Mouse (Mus musculus): Measurements from ENCODE around the gene Lce1c. TPM values are rescaled to one million over a fixed set of nuclear protein-coding genes. Genes with fewer than 3 reads are reported as not detected.
"Not testable (repeated sequence)": the region's sequence is repeated elsewhere in the genome, so short reads cannot be mapped to it uniquely, and the experiment has no call there.

Gene Lce1c
- total RNA-seq (2021): not detected

DNA sequence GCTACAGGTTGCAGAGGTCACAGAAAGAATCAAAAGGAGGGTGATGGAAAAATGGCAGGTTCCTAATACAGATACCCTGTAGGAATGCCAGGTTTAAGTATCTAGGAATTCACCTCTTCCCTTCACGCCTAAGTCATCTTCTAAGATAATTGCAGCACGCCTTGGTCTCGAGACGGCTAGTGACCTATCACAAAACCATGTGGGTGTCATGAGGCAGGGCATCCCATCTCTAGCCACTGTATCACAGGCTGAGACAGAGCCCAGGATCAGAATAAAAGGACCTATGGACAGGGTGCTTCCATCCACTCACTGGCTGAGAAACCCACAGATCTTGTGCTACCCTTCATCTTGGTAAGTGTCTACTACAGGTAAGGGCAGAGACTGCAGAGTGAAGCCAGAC, at the start of gene Lce1c:
Lce1c (plus strand) TSS at position 301 of the 400 bp plus-strand sequence.
- DNase-seq: no peak

- DNase-seq: no peak
These were observed 41.0 kb upstream of the Lce1c start for GRCm38 (mm10) chr3:92637745-92638652.

DNA sequence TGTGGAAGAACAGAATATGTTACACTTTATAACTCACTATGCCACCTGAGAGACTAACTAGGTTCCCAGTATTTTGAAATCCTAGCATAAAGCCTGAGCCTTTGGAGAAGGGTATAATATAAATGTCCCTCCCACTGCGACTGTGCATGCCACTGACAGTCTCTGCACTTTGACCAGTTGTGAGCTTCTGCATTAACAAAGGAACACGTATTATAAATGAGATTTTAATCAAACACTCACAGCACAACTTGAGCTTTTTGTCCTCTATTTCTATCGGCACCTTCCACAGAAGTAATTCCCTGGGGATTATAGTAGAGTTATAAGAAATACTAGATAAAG, 40.4 kb upstream of the Lce1c start:
- DNase-seq: no peak

DNA sequence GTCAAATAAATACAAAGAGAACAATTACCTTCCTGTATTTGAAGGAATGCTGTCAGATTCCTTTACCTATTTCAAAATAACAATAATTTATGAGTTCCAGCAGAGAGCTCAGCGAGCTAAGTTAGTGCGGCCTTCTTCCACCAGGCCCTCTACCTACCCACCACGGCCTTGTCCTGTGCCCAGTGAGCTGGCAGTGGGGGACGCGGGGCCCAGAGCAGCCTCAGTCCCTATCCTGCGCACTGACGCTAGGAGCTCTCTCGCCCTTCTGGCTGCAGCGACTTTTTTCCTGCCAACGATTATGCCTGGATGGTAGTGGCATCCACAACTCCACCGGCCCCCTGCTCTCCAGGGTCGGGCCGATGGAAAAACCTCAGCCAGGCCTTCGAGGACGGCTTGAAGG, 39.2 kb upstream of the Lce1c start:
- no peak for DNase-seq

GRCm38 (mm10) chr3:92648207-92648606, 30.8 kb upstream of the Lce1c start, which contains the start of gene Lce1a1:
Gene Lce1a1 (minus strand): TSS chr3:92648307.
- DNase-seq: no peak

DNA sequence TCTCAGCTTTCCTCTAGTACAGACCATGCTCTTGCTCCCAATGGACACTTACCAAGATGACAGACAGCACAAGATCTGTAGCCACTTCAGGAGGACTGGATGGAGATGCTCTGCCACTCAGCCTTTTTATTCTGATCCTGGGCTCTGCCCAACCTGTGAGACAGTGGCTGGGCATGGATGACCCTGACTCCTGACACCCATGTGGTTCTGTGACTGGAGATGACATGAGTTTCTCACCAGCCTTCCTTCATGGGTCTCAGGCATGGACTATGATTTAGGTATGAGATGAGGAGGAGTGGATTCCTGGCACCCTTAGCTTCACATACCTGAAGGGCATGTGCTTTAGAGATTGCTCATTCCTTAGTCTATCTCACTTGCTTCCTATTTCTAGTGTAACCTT, 22.2 kb upstream of the Lce1c start, which contains the start of gene Lce1b:
Lce1b (minus strand) TSS at position 101 of the 400 bp plus-strand sequence.
- no peak for DNase-seq

DNA sequence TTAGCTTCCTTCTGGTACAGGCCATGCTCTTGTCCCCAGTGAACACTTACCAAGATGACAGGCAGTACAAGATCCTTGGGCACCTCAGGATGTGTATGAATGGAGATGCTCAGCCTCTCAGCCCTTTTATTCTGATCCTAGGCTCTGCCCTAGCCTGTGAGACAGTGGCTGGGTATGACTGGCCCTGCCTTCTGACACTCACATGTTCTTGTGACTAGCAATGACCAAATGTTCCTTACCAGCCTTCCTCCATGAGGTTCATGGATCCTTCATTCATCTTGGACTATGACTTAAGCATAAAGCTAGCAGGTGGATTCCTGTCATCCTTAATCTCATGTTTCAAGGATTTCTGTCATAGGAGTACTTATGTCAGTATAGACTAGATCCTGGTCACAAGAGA, 8.8 kb upstream of the Lce1c start, which contains the start of gene Lce1a2:
Lce1a2 (minus strand) TSS at position 101 of the 400 bp plus-strand sequence.
- DNase-seq: no peak

GRCm38 (mm10) chr3:92687110-92687509, 8.1 kb downstream of the Lce1c start, which contains the start of gene Lce1d:
Gene Lce1d (minus strand): TSS chr3:92687210.
- DNase-seq: no peak

- DNase-seq: not testable (repeated sequence)
These were observed 10.1 kb downstream of the Lce1c start for GRCm38 (mm10) chr3:92689154-92689553.

- no peak for DNase-seq
These were observed 12.6 kb downstream of the Lce1c start for GRCm38 (mm10) chr3:92691688-92692087.

- DNase-seq: no peak
These were observed 15.6 kb downstream of the Lce1c start for GRCm38 (mm10) chr3:92694613-92695012.

DNA sequence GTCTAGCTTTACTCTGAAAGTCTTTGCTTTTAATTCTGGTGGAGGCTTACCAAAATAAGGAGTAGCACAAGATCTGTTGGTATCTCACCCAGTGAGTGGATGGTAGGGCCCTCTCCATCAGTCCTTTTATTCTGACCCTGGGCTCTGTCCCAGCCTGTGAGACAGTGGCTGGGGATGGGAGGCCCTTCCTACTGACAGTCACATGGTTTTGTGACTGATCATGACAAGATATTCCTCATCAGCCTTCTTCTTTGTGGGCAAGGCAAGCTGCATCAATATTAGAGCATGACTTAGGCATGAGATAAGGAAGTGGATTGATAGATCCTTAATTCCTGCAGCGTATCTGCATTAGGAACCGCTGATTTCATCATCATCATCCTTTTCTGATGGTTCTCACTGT, 29.9 kb downstream of the Lce1c start, which contains the start of gene Lce1e:
Lce1e (minus strand) TSS at position 101 of the 400 bp plus-strand sequence.
- DNase-seq: no peak

- DNase-seq: no peak
These were observed 36.1 kb downstream of the Lce1c start for GRCm38 (mm10) chr3:92715122-92715521.

GRCm38 (mm10) chr3:92720250-92720649, 41.2 kb downstream of the Lce1c start, which contains the start of gene Lce1f:
Gene Lce1f (minus strand): TSS chr3:92720350.
- no peak for DNase-seq

DNA sequence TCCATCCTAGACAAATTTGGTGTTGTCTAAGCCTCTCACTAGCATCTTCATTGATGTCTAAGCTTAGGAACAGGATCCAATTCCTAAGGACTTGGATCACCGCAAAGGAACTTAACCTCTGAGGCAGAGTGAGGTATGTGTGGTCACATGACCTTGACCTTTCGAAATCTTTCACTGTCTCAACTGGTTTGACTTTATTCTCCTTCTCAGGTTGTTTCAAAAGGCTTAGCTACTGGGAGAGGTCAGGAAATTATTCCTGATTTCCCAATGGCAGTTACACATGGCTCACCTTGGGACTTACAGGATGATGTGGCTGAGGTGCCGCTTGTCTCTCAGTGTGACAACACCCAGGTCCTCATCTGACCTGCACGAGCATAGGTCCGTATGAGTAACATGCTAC, 43.6 kb downstream of the Lce1c start:
- no peak for DNase-seq

Other genes starting within 250 kb of the Lce1c start
- 1 to 10 TPM; 1.2 to 3.7 TPM for gene Gm9774, start 249.8 kb upstream of the Lce1c start, total RNA-seq (2021)
- gene Sprr2k, start 246.7 kb upstream of the Lce1c start, total RNA-seq (2021): not detected
- gene Sprr1b, start 240.5 kb upstream of the Lce1c start, total RNA-seq (2021): not detected
- not detected for gene Sprr3, start 220.5 kb upstream of the Lce1c start, total RNA-seq (2021)
- gene Sprr1a, start 193.4 kb upstream of the Lce1c start, total RNA-seq (2021): not detected
- not detected for gene Sprr4, start 178.8 kb upstream of the Lce1c start, total RNA-seq (2021)
- not detected for gene 2310046K23Rik, start 144.7 kb upstream of the Lce1c start, total RNA-seq (2021)
- gene Ivl, start 105.5 kb upstream of the Lce1c start, total RNA-seq (2021): not detected
- not detected for gene Smcp, start 90.2 kb upstream of the Lce1c start, total RNA-seq (2021)
- not detected for gene 2210017I01Rik, start 71.8 kb upstream of the Lce1c start, total RNA-seq (2021)
- not detected for gene Lce6a, start 57.6 kb upstream of the Lce1c start, total RNA-seq (2021)
- gene Lce1a1, start 30.9 kb upstream of the Lce1c start, total RNA-seq (2021): not detected
- not detected for gene Lce1b, start 22.3 kb upstream of the Lce1c start, total RNA-seq (2021)
- gene Lce1a2, start 8.9 kb upstream of the Lce1c start, total RNA-seq (2021): not detected
- gene Lce1d, start 8.0 kb downstream of the Lce1c start, total RNA-seq (2021): not detected
- gene Lce1e, start 29.8 kb downstream of the Lce1c start, total RNA-seq (2021): not detected
- gene Lce1f, start 41.1 kb downstream of the Lce1c start, total RNA-seq (2021): not detected
- gene Gm38119, start 59.8 kb downstream of the Lce1c start, total RNA-seq (2021): not detected
- not detected for gene Lce1g, start 73.1 kb downstream of the Lce1c start, total RNA-seq (2021)
- gene Lce1h, start 85.8 kb downstream of the Lce1c start, total RNA-seq (2021): not detected
- not detected for gene Lce1i, start 99.7 kb downstream of the Lce1c start, total RNA-seq (2021)
- gene Lce1j, start 111.3 kb downstream of the Lce1c start, total RNA-seq (2021): not detected
- gene Lce1k, start 128.6 kb downstream of the Lce1c start, total RNA-seq (2021): not detected
- not detected for gene Kprp, start 148.0 kb downstream of the Lce1c start, total RNA-seq (2021)
- gene Lce1l, start 172.0 kb downstream of the Lce1c start, total RNA-seq (2021): not detected
- gene 2310050C09Rik, start 191.0 kb downstream of the Lce1c start, total RNA-seq (2021): not detected
- not detected for gene Lce3a, start 247.0 kb downstream of the Lce1c start, total RNA-seq (2021)